Mouse (Mus musculus): Measurements from ENCODE around the gene Fam178b.
"Not testable (repeated sequence)": the region's sequence is repeated elsewhere in the genome, so short reads cannot be mapped to it uniquely, and the experiment has no call there.

GRCm38 (mm10) chr1:36536783-36537182 lies 146.2 kb downstream of the Fam178b start, which contains the start of gene Ankrd23:
- TF ChIP-seq CTCF (IDR thresholded peaks at IDR 0.05; ENCODE audit: low read depth, low read length); GATA1 (IDR thresholded peaks at IDR 0.05; ENCODE audit: borderline replicate concordance, low read length): not testable (repeated sequence)

Measured in G1E (cell line).